Mouse (Mus musculus) testis, postnatal 10 days (tissue): ENCODE results near the gene Togaram1.

Experiments
- DNase-seq: peaks from one replicate; pipeline ENCODE4 v3.0.0; 2021; ENCODE audit warnings: low spot score

The Togaram1 gene

GRCm38 (mm10) chr12:64965124-64966026 is at the start of gene Togaram1, which contains the start of gene Klhl28:
Togaram1 (plus strand) TSS chr12:64965804.
Klhl28 (minus strand) TSS chr12:64965534.
- DNase-seq: peak; percentile 98

GRCm38 (mm10) chr12:64916735-64917134 is 48.9 kb upstream of the Togaram1 start:
- no peak for DNase-seq

GRCm38 (mm10) chr12:64917578-64918471 is 47.8 kb upstream of the Togaram1 start, which contains the start of gene Gm527:
Gm527 (plus strand) TSS chr12:64917906.
- DNase-seq: peak; percentile 97

- DNase-seq: no peak
These were observed 28.1 kb upstream of the Togaram1 start for GRCm38 (mm10) chr12:64937493-64937892.

- no peak for DNase-seq
These were observed 1.0 kb upstream of the Togaram1 start for GRCm38 (mm10) chr12:64964560-64964959.

GRCm38 (mm10) chr12:64966101-64966631 is 562 bp downstream of the Togaram1 start:
- DNase-seq: peak; percentile 72

GRCm38 (mm10) chr12:64966652-64967435 is 1.2 kb downstream of the Togaram1 start:
- no peak for DNase-seq

GRCm38 (mm10) chr12:64967470-64967869 is 1.9 kb downstream of the Togaram1 start:
- DNase-seq: no peak

- no peak for DNase-seq
These were observed 2.5 kb downstream of the Togaram1 start for GRCm38 (mm10) chr12:64968067-64968466.

- no peak for DNase-seq
These were observed 5.8 kb downstream of the Togaram1 start for GRCm38 (mm10) chr12:64971399-64971798.

- DNase-seq: no peak
These were observed 6.5 kb downstream of the Togaram1 start for GRCm38 (mm10) chr12:64972063-64972462.

- DNase-seq: no peak
These were observed 10.0 kb downstream of the Togaram1 start for GRCm38 (mm10) chr12:64975558-64975957.

- DNase-seq: no peak
These were observed 10.6 kb downstream of the Togaram1 start for GRCm38 (mm10) chr12:64976191-64976590.

GRCm38 (mm10) chr12:64977518-64977917 is 11.9 kb downstream of the Togaram1 start:
- no peak for DNase-seq

GRCm38 (mm10) chr12:65007725-65008124 is 42.1 kb downstream of the Togaram1 start:
- DNase-seq: no peak

- DNase-seq: no peak
These were observed 57.2 kb downstream of the Togaram1 start for GRCm38 (mm10) chr12:65022842-65023241.

GRCm38 (mm10) chr12:65035839-65036189 is 70.2 kb downstream of the Togaram1 start:
- DNase-seq: no peak

- peak; percentile 97 for DNase-seq
These were observed 70.7 kb downstream of the Togaram1 start, which contains the start of gene Prpf39 for GRCm38 (mm10) chr12:65036190-65036870. Prpf39 (plus strand) TSS chr12:65036333.

- no peak for DNase-seq
These were observed 71.4 kb downstream of the Togaram1 start for GRCm38 (mm10) chr12:65036892-65037545.

- no peak for DNase-seq
These were observed 71.9 kb downstream of the Togaram1 start for GRCm38 (mm10) chr12:65037546-65037937.
